Mouse (Mus musculus) lung, postnatal 25 days (tissue): ENCODE measurements around the gene Rcn3.

ENCODE experiments used
- DNase-seq: peaks from one replicate; pipeline ENCODE4 v3.0.0; 2022; ENCODE audit warnings: low spot score

Gene Rcn3

GRCm38 (mm10) chr7:45073949-45074348 is 18.1 kb downstream of the Rcn3 start:
- DNase-seq: no peak

- no peak for DNase-seq
Observed at GRCm38 (mm10) chr7:45073171-45073707, 18.8 kb downstream of the Rcn3 start.

- no peak for DNase-seq
Observed at GRCm38 (mm10) chr7:45072230-45072629, 19.8 kb downstream of the Rcn3 start.

- no peak for DNase-seq
Observed at GRCm38 (mm10) chr7:45069671-45070070, 22.4 kb downstream of the Rcn3 start.

- peak; percentile 62 for DNase-seq
Observed at GRCm38 (mm10) chr7:45068000-45068318, 24.1 kb downstream of the Rcn3 start.

GRCm38 (mm10) chr7:45067190-45067999 is 24.6 kb downstream of the Rcn3 start:
- no peak for DNase-seq

- DNase-seq: peak; percentile 97
Observed at GRCm38 (mm10) chr7:45062239-45062835, 29.7 kb downstream of the Rcn3 start, which contains the start of the genes Nosip and Prrg2. Nosip (plus strand) TSS chr7:45062429. Prrg2 (minus strand) TSS chr7:45062677.

GRCm38 (mm10) chr7:45061532-45062075 is 30.4 kb downstream of the Rcn3 start:
- DNase-seq: peak; percentile 69

GRCm38 (mm10) chr7:45060632-45061122 is 31.3 kb downstream of the Rcn3 start:
- DNase-seq: no peak

GRCm38 (mm10) chr7:45058607-45059571 is 33.1 kb downstream of the Rcn3 start:
- no peak for DNase-seq

- DNase-seq: no peak
Observed at GRCm38 (mm10) chr7:45056972-45057348, 35.1 kb downstream of the Rcn3 start.

- DNase-seq: no peak
Observed at GRCm38 (mm10) chr7:45056329-45056971, 35.6 kb downstream of the Rcn3 start.

GRCm38 (mm10) chr7:45053931-45054510 is 38.0 kb downstream of the Rcn3 start:
- DNase-seq: peak; percentile 98

GRCm38 (mm10) chr7:45053117-45053930 is 38.7 kb downstream of the Rcn3 start:
- peak; percentile 59 for DNase-seq

GRCm38 (mm10) chr7:45052862-45053116 is 39.2 kb downstream of the Rcn3 start, which contains the start of gene Prr12:
Prr12 (minus strand) TSS chr7:45052881.
- DNase-seq: no peak

GRCm38 (mm10) chr7:45052181-45052861 is 39.7 kb downstream of the Rcn3 start:
- peak; percentile 20 for DNase-seq

- no peak for DNase-seq
Observed at GRCm38 (mm10) chr7:45051601-45051974, 40.4 kb downstream of the Rcn3 start.

- DNase-seq: peak; percentile 73
Observed at GRCm38 (mm10) chr7:45050945-45051600, 40.9 kb downstream of the Rcn3 start.
